Mouse (Mus musculus) G1E (cell line): ENCODE results near the gene E2f8. TPM values are rescaled to one million over a fixed set of nuclear protein-coding genes. Genes with fewer than 3 reads are reported as not detected.

Experiments used
- ATAC-seq: 2 replicates; pipeline ENCODE4 v1.8.0; 2016; ENCODE audit warnings: mild to moderate bottlenecking; ENCODE audit not compliant: insufficient number of reproducible peaks, poor library complexity, low FRiP score, severe bottlenecking; ENCODE audit errors: extremely low read depth
- DNase-seq: peaks from one replicate; pipeline ENCODE4 v3.0.0; 2012; ENCODE audit warnings: low spot score
- H3K27me3 ChIP-seq: 2 replicates; pipeline ENCODE4 v1.6.1; 2012; ENCODE audit warnings: mild to moderate bottlenecking, low read length, inconsistent platforms; ENCODE audit not compliant: insufficient read depth
- H3K36me3 ChIP-seq: replicated peaks from 2 replicates; pipeline ENCODE3; 2012; ENCODE audit warnings: mild to moderate bottlenecking, inconsistent platforms
- H3K4me1 ChIP-seq: 2 replicates; pipeline ENCODE4 v1.6.1; 2012; ENCODE audit warnings: low read depth, low read length, inconsistent platforms, mixed read lengths; ENCODE audit not compliant: insufficient read depth
- H3K4me3 ChIP-seq: 2 replicates; pipeline ENCODE4 v1.5.1; 2012; ENCODE audit warnings: low read depth, mild to moderate bottlenecking, inconsistent platforms, low read length, moderate library complexity, mixed read lengths
- H3K9me3 ChIP-seq: replicated peaks from 2 replicates; pipeline ENCODE4 v1.6.1; 2012; ENCODE audit warnings: inconsistent platforms
- CTCF ChIP-seq: IDR thresholded peaks from 2 replicates; pipeline ENCODE4 v1.5.1; 2012; ENCODE audit warnings: low read depth, low read length, inconsistent platforms, mixed read lengths
- GATA1 ChIP-seq: IDR thresholded peaks from 2 replicates; pipeline ENCODE4 v1.6.1; 2012; ENCODE audit warnings: borderline replicate concordance, low read length, inconsistent platforms, mixed read lengths
- GATA2 ChIP-seq: IDR thresholded peaks from 2 replicates; pipeline ENCODE4 v1.6.1; 2012; ENCODE audit warnings: low read depth, low read length, inconsistent platforms, borderline replicate concordance
- POLR2AphosphoS5 ChIP-seq: IDR thresholded peaks from 2 replicates; pipeline ENCODE4 v1.6.1; 2012; ENCODE audit warnings: low read depth, low read length, inconsistent platforms; ENCODE audit not compliant: insufficient replicate concordance
- TAL1 ChIP-seq: conservative IDR thresholded peaks from 2 replicates; pipeline ENCODE4 v1.6.1; 2012; ENCODE audit warnings: low read depth, low read length, inconsistent platforms, mixed read lengths
- polyA plus RNA-seq: library from polyadenylated mRNA; stranded (reverse); fragments of >175 nt; gene quantifications from 2 replicates; pipeline ENCODE4 v1.2.3, GENCODE M21; 2012
- total RNA-seq, 2 experiments: library from RNA; stranded (forward) in 1 of 2; stranded (reverse) in 1 of 2; fragments of 200-1000 nt in 1 of 2; fragments of >200 nt in 1 of 2; fragmentation: Nextera tagmentation in 1 of 2; gene quantifications; 2 replicates each; pipeline ENCODE4 v1.2.3; 2014 to 2017

Gene E2f8
- total and polyA plus RNA-seq, 3 experiments: 25.0 to 133 (median 35.0) TPM

GRCm38 (mm10) chr7:48864671-48865458, 16.5 kb downstream of the E2f8 start:
- H3K4me3 ChIP-seq: no peak overlapping the region
- H3K27me3 ChIP-seq: no peaks in the 10 kb centered on the region
- H3K36me3 ChIP-seq: peaks cover 61% of the 10 kb centered on the region
- peaks cover 31% of the 10 kb centered on the region for H3K4me1 ChIP-seq
- no peaks in the 10 kb centered on the region for H3K9me3 ChIP-seq
- DNase-seq (peak; percentile 39), ATAC-seq (peak; percentile 54)
- TF ChIP-seq CTCF (no peak), POLR2AphosphoS5 (no peak), TAL1 (no peak), GATA2 (no peak), GATA1 (no peak)

DNA sequence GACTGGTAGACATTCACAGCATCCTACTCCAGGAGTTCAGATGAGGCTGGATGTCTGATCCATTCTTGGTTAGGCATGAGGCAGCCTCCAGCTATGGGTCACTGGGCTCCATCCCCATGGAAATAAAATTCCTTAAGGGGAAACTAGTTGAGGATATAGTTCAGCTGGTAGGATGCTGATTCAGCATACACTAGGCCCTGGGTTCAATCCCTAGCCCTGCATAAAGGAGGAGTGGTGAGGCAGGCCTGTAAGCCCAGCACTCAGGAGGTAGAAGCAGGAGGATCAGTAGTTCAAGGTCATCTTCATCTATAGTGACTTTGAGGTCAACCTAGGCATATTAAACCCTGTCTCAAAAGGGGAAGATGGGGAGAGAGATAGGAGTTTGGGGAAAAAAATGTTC, 17.2 kb downstream of the E2f8 start:
- no peaks in the 10 kb centered on the region for H3K9me3 ChIP-seq
- TF ChIP-seq GATA2: no peak
- no peak for TF ChIP-seq POLR2AphosphoS5
- no peak for TF ChIP-seq TAL1
- TF ChIP-seq CTCF: no peak
- H3K36me3 ChIP-seq: peaks cover 54% of the 10 kb centered on the region
- peaks cover 31% of the 10 kb centered on the region for H3K4me1 ChIP-seq
- no peak for DNase-seq
- H3K4me3 ChIP-seq: no peak overlapping the region
- H3K27me3 ChIP-seq: no peaks in the 10 kb centered on the region
- ATAC-seq: no peak

DNA sequence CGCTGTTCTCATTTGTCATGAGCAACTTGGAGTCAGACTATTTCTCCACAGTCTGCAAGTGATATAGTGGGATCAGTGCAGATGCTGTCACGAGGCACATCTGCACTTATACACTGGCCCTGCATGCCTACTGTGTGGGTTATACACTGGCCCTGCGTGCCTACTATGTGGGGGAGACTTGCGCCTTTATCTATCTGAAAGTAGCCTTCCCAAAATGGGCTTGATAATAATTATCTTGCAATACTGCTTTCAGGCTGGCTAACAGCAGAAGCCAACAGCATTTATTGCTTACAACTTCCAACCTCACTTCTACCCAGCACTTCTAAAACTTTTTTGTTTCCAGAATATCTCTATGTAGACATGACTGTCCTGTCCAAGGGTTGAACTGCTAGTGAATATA, 19.6 kb downstream of the E2f8 start:
- H3K4me1 ChIP-seq: peaks cover 29% of the 10 kb centered on the region
- ATAC-seq: no peak
- H3K4me3 ChIP-seq: no peak overlapping the region

GRCm38 (mm10) chr7:48860948-48861347, 20.4 kb downstream of the E2f8 start:
- Histone ChIP-seq H3K36me3 (peaks cover 25% of the 10 kb centered on the region), H3K9me3 (no peaks in the 10 kb centered on the region), H3K4me3 (no peak overlapping the region), H3K27me3 (no peaks in the 10 kb centered on the region), H3K4me1 (peaks cover 26% of the 10 kb centered on the region)
- TF ChIP-seq POLR2AphosphoS5: no peak
- TF ChIP-seq TAL1: no peak
- TF ChIP-seq CTCF: no peak
- TF ChIP-seq GATA1: no peak
- TF ChIP-seq GATA2: no peak
- DNase-seq: no peak
- ATAC-seq: no peak

More for the DNA sequence above, 19.6 kb downstream of the E2f8 start:
- DNase-seq: no peak
- Histone ChIP-seq H3K27me3 (no peaks in the 10 kb centered on the region), H3K9me3 (no peaks in the 10 kb centered on the region), H3K36me3 (peaks cover 31% of the 10 kb centered on the region)
- TF ChIP-seq GATA2: no peak
- TF ChIP-seq GATA1: no peak
- TF ChIP-seq TAL1: no peak
- TF ChIP-seq CTCF: no peak
- no peak for TF ChIP-seq POLR2AphosphoS5

GRCm38 (mm10) chr7:48859362-48859761, 22.0 kb downstream of the E2f8 start:
- Histone ChIP-seq H3K27me3 (no peaks in the 10 kb centered on the region), H3K4me1 (peaks cover 11% of the 10 kb centered on the region), H3K4me3 (no peak overlapping the region), H3K36me3 (peaks cover 12% of the 10 kb centered on the region), H3K9me3 (no peaks in the 10 kb centered on the region)
- TF ChIP-seq TAL1 (no peak), POLR2AphosphoS5 (no peak), GATA1 (no peak), GATA2 (no peak), CTCF (no peak)
- ATAC-seq (no peak), DNase-seq (no peak)

GRCm38 (mm10) chr7:48858257-48858656, 23.1 kb downstream of the E2f8 start:
- Histone ChIP-seq H3K4me3 (no peak overlapping the region), H3K27me3 (no peaks in the 10 kb centered on the region), H3K4me1 (0 out of 2 replicates have a peak, but pooled peaks cover 2% of the 10 kb centered on the region), H3K36me3 (peaks cover 3% of the 10 kb centered on the region), H3K9me3 (no peaks in the 10 kb centered on the region)
- ATAC-seq (no peak), DNase-seq (no peak)
- TF ChIP-seq POLR2AphosphoS5: no peak
- TF ChIP-seq TAL1: no peak
- no peak for TF ChIP-seq CTCF
- TF ChIP-seq GATA2: no peak
- no peak for TF ChIP-seq GATA1

DNA sequence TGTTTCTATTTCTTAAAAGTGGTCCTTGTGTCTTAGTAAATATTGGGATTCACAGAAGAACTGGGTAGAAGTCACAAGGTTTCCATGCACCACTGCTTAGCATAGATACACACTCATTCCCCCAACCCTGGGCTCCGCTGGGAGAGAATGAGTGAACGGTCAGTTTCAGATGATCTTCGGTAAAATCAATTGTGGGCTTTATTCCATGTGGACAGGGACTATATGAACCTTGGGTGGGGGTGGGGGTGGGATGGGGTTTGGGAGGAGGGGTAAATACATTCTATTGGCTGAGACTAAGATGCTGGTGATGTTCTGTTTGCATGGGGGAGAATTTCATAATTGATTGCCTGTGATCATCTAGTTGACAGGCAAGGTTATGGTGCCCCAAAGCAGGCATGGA, 25.9 kb downstream of the E2f8 start:
- no peaks in the 10 kb centered on the region for H3K4me1 ChIP-seq
- H3K27me3 ChIP-seq: no peaks in the 10 kb centered on the region
- ATAC-seq: no peak
- no peaks in the 10 kb centered on the region for H3K36me3 ChIP-seq
- H3K9me3 ChIP-seq: no peaks in the 10 kb centered on the region
- no peak for DNase-seq
- no peak overlapping the region for H3K4me3 ChIP-seq
- TF ChIP-seq GATA2 (no peak), GATA1 (no peak), TAL1 (no peak), POLR2AphosphoS5 (no peak), CTCF (no peak)
